Mouse (Mus musculus): ENCODE data around the gene Prss56.

Gene Prss56

GRCm38 (mm10) chr1:87183013-87183412, at the start of gene Prss56:
Gene Prss56, plus strand, starts transcription at chr1:87183313.
- no peak for DNase-seq (ENCODE audit: low read depth, low spot score)

- no peak for DNase-seq (ENCODE audit: low read depth, low spot score)
Observed at GRCm38 (mm10) chr1:87141550-87141949, 41.6 kb upstream of the Prss56 start.

GRCm38 (mm10) chr1:87142456-87142855, 40.7 kb upstream of the Prss56 start:
- DNase-seq (ENCODE audit: low read depth, low spot score) = peak; percentile 96

DNA sequence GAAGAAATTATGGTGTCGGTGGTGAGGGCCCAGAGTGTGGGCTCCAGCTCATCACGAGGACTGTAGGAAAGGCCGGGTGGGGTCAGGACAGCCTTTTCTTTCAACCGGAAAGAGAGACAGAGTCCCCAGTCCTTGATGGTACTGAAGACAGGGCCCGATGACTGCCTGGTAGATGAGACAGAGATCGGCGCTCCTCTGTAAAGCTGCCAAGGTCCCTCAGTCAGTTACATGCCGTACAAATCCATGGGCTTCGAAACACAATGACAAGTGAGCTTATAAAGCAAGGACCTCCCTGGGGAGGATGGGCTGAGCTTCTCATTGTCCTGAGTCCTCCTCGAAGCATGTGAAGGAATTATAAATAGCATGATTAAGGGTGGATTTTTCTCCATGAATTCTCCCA, 40.0 kb upstream of the Prss56 start:
- peak; percentile 29 for DNase-seq (ENCODE audit: low read depth, low spot score)

- no peak for DNase-seq (ENCODE audit: low read depth, low spot score)
Observed at GRCm38 (mm10) chr1:87149422-87149821, 33.7 kb upstream of the Prss56 start.

DNA sequence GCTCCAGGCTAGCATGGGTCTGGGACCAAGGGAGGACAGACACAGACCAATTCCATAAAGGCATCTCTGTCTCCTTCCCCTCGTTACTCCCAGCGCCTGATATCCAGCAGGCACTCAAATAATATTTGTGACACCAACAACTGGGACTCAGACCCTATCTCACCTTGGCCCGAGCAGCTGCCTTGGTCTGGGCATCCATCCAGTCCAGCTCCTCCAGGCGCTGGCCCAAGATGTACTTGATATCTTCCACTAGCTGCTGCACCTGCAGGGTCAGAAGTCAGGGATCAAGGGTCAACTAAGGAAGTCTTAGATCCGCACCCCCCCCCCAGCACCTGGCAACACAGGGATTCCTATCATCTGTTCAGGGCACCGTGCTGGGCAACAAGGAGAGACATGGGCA, 31.8 kb upstream of the Prss56 start:
- DNase-seq (ENCODE audit: low read depth, low spot score) = no peak

DNA sequence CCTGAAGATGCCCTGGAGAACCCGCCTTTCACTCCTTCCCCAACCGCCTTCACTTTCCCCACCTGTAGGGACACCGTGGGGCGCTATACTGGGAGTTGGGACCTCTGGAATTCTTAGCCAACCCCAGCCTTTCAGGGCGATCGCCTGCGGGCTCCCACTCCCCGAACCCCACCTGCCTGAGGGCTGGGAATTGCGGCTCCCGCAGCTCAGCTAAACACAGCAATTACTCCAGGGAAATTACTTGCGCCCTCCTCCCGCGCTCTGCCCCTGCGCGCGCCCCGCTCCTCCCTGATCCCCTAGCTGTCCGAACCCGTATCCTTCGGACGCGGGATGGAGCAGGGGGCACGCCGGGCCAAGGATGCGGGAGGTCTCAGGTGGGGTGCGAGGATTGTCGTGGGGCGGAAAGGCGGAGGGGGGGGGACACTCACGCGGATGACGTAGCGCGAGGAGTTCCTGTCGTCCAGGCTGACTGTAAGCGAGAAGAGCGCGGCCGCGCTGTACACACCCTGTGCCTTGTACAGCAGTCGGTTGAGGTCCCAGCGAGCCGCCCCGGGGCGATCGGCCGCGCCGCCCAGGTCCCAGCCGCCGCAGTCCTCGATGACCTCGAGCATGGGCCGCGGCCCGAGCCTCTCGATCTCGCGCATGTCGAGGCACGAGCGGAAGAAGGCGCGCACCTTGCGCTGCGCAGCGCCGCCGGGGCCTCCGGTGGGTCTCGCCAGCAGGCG, 29.2 kb upstream of the Prss56 start:
- no peak for DNase-seq (ENCODE audit: low read depth, low spot score)

- no peak for DNase-seq (ENCODE audit: low read depth, low spot score)
Observed at GRCm38 (mm10) chr1:87154501-87155120, 28.5 kb upstream of the Prss56 start.

DNA sequence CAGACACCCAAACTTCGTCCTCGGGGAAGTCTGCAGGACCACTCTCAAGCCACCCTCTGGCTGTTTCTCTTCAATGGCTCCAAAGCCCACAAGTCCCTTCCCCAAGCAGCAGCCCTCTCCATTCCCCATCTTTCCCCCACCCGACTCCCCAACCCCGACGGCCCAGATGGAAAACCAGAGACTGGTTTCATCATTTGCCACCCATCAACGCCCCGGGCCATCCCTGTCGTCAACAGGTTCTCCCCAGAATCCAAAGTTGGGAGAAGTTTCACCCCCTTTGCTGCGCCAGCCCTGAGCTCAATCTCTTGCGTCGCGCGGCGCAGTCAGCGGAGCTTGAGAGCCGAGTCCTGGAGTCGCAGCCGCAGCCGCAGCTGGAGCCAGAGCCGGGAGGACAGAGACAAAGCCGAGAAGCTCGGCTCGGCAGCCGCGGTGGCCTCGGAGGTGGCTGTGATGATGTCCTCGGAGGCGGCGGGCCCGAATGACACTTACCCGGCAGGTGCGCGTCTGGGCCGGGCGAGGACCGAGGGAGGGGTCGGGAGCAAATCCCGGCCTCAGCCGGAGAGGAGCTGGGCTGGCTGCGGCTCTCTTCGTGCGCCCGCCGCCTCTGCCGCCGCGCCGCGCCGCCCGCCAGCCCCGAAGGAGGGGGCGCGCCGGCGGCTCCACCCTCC, 27.4 kb upstream of the Prss56 start:
- no peak for DNase-seq (ENCODE audit: low read depth, low spot score)

DNA sequence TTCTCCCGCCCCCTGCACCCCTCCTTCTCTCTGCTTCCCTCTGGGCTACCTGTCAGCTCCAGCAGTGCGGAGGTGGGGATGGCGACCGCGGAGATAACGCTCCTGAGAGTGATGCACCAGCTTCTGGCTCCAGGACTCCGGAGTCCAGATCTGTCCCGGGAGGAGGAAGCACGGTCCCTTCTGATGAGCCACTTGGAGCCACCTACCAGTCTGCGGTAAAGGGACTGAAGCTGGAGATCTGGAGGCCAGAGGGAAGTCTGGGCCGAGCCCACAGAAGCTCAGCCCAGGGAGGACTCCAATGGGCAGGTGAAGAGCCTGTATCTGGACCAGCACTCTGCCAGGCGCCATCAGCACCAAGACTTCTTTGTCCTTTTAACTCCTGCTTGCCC, 26.9 kb upstream of the Prss56 start, which contains the start of gene Ecel1:
Gene Ecel1 (minus strand): TSS at position 323 of the 389 bp plus-strand sequence.
- no peak for DNase-seq (ENCODE audit: low read depth, low spot score)

DNA sequence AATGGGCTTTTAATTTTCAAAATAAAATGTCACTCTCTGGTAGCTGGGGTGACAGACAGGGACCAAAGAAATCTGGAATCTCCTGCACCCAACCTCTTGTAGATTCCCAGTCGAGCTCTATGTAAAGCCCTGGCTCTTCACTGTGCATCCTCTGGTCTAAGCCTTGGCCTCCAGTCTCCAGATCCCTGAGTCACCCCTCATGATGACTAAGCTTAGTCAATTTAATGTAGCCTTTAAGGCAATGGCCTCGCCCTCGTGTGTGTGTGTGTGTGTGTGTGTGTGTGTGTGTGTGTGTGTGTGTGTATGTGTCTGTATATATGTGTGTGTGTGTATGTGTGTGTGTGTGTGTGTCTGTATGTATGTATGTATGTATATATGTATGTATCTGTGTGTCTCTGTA, 23.7 kb upstream of the Prss56 start:
- DNase-seq (ENCODE audit: low read depth, low spot score) = peak; percentile 80

DNA sequence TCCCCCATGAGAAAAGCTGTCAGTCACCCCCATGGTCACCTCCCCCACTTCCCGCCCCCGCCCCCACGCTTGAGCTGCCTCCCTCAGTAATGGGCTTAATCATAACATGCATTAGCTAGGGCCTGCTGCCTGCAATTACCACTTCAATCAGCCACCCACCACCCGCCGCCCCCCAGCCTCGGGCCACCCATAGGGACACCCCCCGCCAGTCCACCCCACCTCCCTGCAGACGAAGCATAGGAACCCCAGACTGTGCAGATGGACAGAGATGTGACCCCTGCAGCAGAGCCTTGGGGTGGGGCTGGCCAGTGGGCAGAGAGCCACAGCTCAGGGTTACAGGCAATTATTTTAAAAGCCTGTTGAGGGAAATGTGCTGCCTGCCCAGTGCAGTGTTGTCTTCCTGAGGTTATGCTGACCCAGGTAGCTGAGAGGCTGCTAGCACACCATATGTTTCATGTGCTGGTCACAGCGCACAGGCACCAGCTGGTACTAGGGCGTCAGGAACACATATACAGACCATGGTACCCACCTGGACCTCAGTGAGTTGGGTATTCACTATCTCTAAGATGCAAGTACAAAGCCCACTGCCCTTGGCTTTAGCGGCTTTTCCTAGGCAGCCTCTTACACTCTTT, 18.8 kb upstream of the Prss56 start:
- DNase-seq (ENCODE audit: low read depth, low spot score) = no peak

- DNase-seq (ENCODE audit: low read depth, low spot score) = no peak
Observed at GRCm38 (mm10) chr1:87164796-87165184, 18.3 kb upstream of the Prss56 start.

DNA sequence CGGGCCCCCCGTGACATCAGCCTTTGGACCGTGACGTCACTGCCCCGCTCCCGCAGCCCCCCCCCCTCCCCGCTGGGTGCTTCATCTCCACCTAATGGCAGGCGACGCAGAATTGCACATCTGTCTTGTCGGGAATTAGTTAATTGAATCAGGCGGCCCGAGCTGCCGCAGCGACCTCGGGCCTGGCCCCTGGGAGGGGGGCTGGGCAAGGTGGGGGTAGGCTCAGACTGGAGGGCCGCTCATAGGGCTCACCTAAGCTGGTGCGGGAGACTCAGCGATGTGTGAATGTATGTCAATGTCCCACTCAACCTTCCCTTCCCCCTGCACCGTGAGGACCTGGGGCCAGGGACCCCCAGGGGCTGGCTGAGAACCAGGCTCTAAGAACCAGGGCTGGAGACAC, 12.7 kb upstream of the Prss56 start:
- DNase-seq (ENCODE audit: low read depth, low spot score) = no peak

- DNase-seq (ENCODE audit: low read depth, low spot score) = no peak
Observed at GRCm38 (mm10) chr1:87171312-87171711, 11.8 kb upstream of the Prss56 start.

GRCm38 (mm10) chr1:87172316-87172715, 10.8 kb upstream of the Prss56 start:
- no peak for DNase-seq (ENCODE audit: low read depth, low spot score)

DNA sequence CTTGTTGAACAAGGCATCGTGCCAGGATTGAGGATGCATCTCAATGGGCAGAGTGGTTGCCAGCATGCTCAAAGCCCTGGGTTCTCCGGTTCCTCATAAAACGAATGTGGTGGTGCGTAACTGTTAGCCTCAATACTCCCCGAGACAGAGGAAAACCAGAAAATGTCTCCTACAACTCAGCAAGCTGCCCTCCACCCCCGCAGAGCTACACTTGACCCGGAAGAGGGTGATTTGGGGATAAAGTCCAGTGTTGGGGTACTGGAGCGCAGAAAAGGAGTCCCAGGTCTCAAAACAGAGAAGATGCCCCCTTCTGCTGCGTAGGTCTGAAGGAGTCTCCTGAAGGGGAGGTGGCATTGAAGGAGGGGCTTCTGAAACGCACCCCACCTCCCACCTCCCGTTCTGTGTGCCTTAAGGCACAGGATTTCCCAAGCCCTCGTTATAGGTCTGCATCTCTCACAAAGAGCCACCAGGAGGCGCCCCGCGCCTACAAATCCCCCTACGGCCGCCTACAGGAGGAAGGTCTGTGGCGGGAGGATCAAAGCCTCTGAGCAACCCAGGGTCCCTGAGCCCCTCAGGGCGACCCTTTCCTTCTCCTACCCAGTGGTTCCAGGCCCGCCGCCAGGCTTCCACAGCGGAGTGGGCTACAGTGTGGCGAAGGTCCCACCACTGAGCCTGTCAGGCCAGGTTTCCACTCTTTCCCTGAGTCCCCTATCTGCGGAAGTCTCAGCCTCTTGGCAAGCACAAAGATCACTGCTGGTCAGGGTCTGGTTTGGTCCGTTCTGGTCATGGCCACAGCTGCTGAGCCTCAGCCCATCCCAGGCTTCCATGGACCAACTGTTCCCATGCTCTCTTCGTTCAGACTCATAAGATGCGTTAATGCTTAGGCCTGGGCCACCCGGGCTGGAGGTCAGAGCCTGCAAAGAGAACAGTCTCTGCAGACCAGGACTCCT, 8.8 kb upstream of the Prss56 start:
- DNase-seq (ENCODE audit: low read depth, low spot score) = no peak

- DNase-seq (ENCODE audit: low read depth, low spot score) = peak; percentile 46
Observed at GRCm38 (mm10) chr1:87175852-87176292, 7.2 kb upstream of the Prss56 start.

GRCm38 (mm10) chr1:87180896-87181295, 2.2 kb upstream of the Prss56 start:
- DNase-seq (ENCODE audit: low read depth, low spot score) = peak; percentile 99

- no peak for DNase-seq (ENCODE audit: low read depth, low spot score)
Observed at GRCm38 (mm10) chr1:87183998-87184750, 1.1 kb downstream of the Prss56 start.

Data from 3T3-L1 (cell line).